Mouse (Mus musculus) urinary bladder, adult 18-20 months (tissue): ENCODE results near the gene Anxa7.
A peak's percentile ranks its signal among the peaks of the same experiment; 100 is the strongest.

Experiments used
- DNase-seq, 2 experiments: peaks; one replicate each; pipeline ENCODE4 v3.0.0; 2022; ENCODE audit warnings: low spot score in 2 of 2, mixed read lengths in 2 of 2

Gene Anxa7

DNA sequence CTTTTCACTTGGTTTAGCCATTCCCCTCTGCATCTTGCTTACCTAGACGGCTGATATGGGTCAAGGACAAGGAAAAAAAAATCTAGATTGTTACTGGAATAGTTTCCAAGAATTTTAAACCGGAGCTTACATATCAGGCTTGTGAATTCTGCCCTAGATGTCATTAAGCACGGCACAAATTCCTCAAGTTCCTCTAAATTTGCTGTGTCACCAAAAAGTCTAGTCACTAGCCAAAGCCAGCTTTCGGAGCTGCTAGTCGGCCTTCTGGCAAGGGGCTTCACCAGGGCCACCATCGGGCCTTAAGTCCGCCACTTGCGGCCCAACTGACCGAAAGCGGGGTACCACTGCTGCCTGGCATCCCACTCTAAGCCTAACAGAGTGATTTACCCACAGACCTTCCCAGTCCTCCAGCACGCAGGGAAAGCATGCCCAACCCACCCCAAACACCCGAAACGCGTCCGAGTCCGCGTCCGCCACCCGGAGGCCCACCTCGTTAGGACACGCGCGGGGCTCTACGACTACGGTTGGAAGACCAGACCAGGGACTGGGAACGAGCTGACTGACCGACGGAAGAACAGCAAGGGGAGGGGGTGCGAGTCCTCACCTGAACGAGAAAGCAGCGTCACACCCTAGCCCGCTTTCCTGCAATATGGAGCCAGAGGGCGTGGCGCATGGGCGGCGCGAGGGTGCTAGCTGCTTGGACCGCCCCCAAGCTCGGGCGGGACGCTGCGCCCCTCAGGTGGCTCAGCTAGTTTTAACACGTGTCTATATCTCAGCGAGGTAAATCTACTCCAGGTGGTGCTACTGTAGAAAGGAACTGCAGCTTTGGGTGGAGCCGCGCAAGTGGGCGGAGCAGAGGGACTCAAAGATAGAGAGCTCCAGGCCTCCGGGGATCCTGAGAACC is at the start of gene Anxa7:
Gene Anxa7, minus strand, starts transcription at position 843 of the 904 bp plus-strand sequence.
- peak; percentile 84 to 90 for DNase-seq

DNA sequence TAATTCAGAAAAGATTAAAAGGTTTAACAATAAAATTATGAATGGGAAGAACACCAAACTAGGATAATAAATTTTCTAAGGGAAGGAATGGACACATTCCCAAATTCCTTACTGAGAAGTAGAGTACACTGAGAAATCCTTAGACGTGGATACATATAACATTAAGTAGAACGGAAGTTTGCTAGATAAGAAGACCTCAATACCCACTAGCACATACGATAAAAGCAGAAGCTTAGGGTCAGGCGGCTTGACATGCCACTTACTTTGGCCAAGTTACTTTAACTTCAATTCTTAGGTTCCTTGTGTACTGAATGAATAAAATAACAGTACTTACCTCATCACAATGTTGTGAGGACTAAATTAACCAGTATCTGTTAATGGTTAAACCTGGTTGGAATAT is 49.7 kb upstream of the Anxa7 start:
- DNase-seq: no peak

DNA sequence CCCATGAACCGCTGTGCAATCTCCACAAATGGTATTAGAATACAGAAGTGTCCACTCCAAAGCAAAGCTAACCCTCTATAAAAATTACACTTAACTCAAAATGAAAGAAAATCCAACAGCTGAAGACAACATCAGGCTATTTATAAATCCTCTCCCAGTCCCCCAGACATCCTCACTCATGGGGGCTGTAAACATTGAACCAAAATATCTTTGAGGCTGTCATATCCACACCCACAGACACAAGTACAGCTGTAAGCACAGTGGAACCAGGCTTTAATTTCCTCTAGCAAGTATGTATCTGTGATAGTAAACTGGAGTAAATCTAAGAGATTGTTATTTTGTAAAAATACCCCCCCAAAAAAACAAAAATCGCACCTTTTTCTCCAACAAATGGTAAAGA is 40.2 kb upstream of the Anxa7 start:
- DNase-seq: no peak

DNA sequence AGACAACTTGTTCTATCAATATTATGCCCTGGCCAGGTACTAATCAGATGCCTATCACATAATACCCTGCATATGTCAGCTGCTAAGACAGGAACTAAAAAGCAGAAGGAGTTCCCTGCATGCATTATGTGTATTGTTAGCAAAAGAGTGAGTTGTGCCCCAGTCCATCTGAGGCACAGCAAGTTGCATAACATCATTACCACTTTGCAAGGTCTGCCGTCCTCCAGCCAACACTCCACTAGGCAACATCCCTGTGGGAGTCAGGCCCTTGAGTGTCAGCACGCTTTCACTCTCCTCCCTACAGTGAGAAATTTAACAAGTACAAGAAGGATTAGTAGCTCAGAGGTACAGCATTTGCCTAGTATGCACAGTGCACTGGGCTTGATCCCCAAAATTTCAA is 28.5 kb upstream of the Anxa7 start:
- DNase-seq: no peak

DNA sequence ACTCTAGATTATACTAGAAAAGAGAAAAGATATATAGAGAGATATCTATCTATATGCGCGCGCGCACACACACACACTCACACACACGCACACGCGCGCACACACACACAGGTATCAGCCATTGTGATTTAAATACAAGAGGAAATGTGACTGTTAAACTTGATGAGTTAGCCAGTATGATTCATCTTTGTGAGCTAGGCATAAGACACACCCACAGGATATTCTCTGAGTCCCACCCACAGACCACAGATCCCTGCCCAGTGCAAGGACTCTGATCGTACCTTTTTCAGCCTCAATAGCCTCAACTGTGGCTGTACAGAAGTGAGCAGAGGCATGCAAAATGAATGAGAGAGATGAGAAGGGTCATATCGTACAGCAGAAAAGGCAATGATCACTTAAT is 23.0 kb upstream of the Anxa7 start:
- no peak for DNase-seq

DNA sequence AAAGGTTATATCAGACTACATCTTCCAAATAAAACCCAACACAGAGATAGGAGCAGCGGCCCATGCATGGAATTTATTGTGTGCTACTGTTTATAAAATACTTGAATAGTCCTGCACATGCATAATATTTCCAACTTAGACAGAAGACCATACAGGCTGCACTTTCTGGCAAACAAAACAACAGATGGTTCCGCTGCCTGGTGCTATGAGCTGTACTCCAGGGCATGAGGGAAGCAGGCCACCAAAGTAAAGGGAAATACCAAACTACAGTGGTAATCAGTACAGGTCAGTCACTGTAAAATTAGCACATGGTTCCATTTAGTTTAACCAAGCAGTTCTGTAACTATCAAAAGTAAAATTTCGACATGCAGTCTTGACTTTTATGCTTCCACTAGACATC is 20.0 kb upstream of the Anxa7 start:
- DNase-seq: no peak

DNA sequence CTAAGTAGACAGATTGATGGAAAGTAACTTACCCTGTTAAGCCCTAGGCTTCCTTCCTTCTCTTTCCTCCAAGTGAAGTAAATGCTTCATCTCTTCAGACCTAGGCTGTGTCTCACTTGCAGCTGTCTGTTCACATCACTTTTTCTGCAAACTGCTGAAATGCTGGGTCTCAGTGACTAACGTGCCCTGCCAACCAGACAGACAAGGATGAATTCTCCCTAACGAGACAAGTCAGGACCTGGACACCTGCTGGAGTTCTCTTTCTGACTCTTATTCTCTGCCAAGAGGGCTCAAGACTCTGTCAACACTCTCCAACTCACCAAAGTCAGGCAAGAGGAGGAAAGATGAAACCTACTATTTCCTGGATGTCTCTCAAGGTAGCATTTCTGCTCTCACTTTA is 16.7 kb upstream of the Anxa7 start, which contains the start of gene Mss51:
Gene Mss51, minus strand, starts transcription at position 299 of the 400 bp plus-strand sequence.
- no peak for DNase-seq

DNA sequence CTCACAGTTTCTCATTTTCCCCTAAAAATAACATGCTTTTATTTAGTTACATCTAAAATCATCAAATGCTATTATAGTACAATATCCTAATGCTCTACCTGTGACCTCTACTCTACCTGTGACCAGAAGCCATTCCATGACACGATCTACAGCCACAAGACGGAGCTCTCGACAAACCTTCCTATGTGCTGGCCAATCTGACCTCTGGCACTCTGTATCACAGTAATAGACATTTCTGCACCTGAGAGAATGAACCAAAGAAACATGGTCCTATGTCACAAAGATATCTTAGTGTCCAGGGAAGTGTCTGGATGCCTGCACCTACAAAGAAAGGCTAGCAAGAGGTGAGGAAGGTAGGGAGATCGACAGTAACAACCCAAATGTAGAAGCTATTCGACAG is 6.1 kb upstream of the Anxa7 start:
- no peak for DNase-seq

DNA sequence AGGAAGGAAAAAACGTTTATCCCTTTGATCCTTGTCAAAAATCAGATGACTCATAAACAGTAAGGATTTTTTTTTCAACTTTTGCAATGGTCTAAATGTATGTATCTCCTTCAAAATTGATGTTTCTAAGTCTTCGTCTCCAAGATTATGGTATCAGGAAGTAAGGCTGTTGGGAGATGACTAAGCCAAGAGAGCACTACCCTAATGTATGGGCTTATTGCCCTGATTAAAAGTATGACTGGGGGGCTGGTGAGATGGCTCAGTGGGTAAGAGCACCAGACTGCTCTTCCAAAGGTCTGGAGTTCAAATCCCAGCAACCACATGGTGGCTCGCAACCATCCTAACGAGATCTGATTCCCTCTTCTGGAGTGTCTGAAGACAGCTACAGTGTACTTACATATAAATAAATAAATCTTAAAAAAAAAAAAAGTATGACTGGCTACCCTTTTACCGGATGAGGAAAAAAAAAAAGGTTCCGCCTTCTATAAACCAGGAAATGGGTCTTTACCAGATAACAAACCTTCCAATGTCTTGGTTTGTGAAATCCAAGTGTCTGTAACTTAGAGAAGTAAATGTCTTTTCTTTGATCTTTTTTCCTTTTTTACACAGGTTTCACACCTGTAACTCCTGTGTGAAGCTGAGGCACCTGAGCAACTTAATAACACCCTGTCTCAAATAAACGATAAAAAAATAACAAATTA is 2.3 kb upstream of the Anxa7 start:
- DNase-seq: no peak

DNA sequence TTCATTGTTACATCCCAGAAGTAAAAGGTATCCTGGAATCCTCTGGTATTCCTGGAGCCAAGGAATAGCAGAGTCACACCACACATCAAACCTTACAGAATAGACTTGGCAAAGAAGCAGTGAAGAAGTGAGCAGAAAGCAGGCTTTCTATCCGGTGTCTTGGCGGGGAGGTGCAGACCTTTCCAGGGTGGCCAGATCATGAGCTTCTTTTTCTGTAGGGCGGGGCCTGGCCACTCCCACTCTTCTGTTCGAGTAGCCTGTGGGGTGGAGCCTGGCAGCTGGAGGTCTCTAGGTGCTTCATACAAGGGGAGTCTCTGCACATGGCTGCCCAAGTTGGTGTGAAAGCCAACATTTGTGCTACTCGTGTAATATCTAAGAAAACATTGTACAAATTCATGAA is 1.3 kb upstream of the Anxa7 start:
- no peak for DNase-seq

DNA sequence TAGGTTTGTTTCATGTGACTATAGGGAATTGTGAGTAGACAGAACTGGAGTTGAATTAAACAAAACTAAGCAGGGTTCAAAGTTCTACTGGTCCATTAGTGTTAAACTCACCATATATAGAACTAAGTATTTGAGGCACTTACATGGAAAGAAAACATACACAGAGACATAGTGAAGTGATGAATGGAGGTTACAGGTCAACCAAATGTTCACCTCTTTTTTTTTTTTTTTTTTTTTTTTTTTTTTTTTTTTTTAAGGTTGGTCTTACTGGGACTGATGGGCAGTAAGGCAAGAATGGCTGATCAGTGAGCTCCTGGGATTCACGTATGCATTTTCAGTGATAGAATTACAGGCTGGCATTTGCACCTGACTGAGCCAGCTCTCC is 254 bp upstream of the Anxa7 start:
- no peak for DNase-seq

DNA sequence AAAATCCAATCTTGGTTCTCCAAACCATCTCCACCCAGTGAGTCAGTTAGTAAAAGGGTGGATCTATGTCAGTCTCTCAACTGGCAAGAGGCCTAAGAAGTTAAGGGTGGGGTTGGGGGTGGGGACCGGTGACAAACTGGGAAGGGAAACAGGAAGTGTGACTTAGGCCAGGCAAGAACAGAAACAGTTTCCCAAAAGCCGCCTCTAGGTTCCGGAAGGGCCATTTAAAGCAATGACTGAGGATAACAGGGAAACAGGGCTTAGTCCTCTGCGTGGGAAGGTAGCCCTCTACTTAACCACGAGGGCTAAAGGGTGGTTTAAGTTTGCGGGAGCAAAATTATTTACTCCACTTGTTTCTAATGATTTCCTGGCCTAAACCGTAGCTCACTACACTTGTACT is 1.1 kb downstream of the Anxa7 start:
- DNase-seq: peak in 1 of 2 experiments; percentile 56

DNA sequence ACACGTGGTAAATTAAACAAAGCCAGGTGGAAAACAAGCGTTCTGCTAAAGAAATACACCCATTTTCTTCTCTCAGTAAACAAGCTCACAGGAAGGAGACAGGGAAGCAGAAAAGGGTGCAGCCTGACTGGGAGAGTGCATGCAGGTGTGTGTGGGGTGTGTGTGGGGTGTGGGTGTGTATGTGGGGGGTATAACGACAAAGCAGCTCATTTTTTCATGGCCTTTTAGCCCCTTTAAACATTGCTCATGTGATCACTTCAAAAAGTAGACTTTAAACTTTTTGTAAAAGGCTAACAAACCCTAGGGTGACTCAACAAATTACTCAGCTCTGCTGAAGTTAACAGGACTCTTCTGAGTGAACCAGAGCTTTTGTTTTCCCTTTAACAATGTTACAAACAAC is 1.5 kb downstream of the Anxa7 start:
- DNase-seq: no peak

DNA sequence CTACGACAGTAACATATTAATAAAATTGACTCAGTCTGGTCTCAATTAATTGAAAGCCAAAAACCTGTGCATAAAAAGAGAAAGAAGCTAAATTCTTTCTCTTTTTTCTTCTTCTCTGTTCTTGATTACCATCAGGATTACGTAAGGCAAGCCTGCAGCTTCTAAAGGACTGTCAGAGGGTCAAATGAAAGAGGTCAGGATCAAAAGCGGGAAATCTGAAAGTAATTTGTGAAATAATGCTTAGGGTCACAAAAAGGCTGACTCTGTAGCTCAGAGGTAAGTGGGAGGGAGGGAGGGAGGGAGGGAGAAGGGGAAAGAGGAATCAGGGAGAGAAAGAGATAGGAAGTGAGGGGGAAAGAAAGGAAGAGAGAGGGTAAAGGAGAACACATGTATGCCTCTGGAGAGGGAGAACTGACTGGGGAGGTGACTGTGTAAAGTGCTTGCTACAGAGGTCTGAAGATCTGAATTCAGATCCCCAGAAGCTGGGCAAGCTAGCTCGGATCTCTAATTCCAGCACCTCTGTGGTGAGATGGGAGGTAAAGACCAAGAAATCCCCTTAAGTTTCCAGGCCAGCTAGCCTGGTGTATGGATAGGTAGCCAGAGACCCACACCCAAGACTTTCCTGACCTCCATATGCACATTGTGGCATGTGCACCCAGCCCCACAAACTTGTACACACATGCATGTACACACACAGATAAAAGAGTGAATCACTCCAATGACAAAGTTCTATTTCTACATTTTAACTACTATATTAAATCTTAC is 2.5 kb downstream of the Anxa7 start:
- no peak for DNase-seq

DNA sequence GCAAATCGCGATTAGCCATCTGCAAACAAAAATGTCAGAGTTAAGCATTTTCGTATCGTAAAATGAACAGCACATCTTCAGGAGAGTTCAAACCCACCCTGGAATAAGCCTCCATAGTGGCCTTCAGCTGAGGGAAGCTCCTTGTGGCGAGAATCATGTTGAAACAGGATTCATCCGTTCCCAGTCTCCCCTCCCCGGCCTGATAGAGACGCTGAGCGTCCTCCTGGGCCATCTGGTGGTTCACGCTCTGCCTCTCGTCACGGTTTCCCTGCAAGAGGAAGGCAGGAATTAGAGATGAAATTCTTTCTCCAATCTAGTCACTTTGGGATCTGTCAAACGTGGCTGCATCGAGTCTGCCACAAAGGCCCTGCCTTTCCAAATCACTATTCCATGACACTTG is 19.7 kb downstream of the Anxa7 start:
- DNase-seq: no peak

DNA sequence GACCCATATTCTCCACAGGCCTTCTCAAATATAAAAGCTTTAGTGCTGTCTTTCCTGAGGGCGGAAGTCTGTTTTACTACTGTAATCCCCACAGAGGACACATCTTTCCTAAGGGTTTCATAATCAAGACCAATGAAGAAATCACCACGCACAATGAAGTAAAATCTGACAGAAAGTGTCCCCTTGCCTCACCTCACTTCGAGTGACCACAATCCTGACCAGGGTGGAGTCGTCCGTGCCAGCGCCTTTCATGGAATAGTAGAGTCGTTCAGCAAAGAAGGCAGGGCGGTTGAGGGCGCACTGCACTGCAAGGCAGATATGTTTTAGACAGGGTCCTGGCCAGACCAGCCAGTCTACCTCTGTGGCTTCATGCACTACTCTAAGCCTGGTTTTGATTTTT is 21.6 kb downstream of the Anxa7 start:
- no peak for DNase-seq

DNA sequence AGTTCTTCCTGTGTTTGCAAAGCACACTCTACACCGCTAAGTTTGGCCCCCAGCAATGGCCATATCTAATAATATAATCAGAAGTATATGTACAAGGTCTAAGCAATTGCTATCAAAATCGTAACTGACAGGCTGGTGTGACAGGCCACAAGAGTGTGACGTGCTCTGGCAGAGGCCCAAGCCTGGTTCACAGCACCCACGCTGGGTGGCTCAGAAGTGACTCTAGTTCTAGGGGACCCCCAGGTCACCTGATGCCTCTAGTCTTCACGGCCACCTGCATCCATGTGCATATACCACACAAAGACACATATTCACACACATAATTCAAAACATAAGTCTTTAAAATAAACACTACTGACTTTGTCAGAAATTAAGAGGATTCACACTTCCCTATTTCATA is 27.0 kb downstream of the Anxa7 start:
- no peak for DNase-seq

DNA sequence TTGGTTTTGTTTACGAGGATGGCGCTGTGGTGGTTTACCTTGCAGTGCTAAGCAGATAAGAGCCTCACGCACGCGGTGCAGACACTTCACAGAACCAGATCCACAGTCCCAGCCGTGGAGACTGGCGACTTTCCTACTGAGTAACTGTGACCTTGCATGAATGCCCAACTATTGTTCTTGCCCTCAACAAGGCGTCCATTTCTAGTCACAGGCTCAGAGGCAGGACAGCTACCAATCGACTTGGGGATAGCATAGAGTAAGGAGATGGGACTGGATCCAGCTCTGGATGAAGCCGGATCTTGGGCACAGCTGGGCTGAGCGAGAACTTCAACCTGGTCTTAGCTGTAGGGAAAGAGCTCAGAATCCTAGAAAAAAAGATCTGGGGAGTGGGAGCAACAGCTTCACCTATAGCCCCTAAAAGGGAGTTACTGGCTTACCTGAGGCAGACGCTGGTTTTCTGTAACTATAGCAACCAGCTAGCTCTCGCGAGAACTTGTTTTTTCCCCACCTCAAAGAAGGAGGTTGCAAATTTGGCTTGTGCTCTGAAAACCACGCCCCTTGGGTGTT is 28.1 kb downstream of the Anxa7 start, which contains the start of gene Cfap70:
Gene Cfap70, minus strand, starts transcription at position 462 of the 567 bp plus-strand sequence.
- peak; percentile 44 to 50 for DNase-seq

DNA sequence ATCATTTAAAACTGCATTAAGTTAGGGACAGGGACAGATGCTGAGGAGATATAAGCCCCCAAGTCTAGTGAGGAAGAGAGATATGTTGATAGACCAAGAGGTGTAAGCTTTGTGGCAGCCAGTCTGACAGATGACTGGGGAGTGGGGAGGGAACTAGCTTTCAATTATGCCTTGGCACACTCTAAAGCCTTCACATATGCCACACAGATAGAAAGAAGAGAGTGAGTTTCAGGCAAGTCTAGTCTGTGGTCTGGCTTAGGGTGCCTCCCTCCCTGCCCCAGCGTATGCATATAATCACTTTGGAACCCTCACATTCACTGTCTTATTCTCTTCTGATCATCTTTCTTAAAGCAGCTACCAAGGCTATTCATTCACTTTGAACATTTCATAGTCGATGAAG is 28.6 kb downstream of the Anxa7 start:
- no peak for DNase-seq

DNA sequence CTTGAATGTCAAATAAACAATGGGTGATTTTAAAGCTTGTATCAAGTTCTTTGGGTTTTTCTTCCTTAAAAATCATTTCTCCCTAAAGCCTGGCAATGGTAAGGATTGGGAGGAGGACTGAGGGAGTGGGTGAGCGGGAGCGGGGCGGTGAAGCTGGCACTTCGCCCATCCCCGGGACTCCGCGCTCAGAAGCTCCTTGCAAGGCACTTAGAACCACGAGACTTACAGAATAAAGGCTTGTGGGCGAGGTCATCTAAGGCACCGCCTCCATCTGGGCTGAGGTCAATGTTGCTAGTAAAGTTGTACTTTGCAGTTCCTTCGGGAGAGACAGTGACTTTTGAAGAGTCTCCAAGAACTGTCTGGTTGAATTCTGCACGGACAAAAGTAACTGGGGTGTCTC is 32.7 kb downstream of the Anxa7 start:
- no peak for DNase-seq

DNA sequence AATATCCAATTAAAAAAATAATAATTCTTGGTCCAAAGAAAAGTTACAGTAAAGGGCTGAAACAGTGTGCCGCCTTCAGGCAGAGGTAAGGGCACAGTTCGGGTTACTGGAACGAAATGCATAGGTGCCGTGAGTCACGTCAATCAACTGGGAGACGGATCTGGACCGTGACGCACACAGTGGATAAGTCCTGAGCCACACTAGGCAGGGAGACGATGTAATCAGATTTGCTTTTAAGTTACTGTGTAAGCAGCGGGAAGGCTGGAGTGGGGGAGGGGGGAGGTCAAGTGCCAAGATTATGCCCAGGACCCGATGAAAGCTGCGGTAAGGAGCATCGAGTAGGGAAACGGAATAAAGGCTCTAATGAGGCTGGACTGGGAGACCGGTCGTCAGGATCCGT is 37.7 kb downstream of the Anxa7 start:
- no peak for DNase-seq

DNA sequence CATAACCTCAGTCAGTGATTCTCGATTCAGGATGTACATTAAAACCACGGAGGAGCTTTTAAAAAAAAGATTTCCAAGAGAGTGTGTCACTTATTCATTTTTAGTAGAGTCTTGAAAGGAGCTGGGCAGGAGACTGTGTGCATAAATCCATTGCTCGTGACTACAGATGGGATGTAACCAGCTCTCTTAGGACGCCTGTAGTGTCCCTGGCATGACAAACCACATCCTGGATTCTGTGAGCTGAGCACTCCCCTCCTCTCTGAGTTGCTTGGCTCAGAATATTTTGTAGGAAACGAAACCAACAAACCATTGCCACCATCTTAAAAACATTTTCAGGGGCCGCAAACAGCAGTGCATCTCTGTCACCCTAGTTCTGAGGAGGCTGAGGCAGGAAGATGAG is 43.0 kb downstream of the Anxa7 start:
- no peak for DNase-seq
